Mouse (Mus musculus): ENCODE measurements around the gene Chd8. TPM values are rescaled to one million over a fixed set of nuclear protein-coding genes. Genes with fewer than 3 reads are reported as not detected.
"Not testable (repeated sequence)": the region's sequence is repeated elsewhere in the genome, so short reads cannot be mapped to it uniquely, and the experiment has no call there.

Gene Chd8
- total RNA-seq (2021): 10 to 100 TPM; 50.1 to 51.9 TPM
- long read RNA-seq, experiment 1, partial matches to known transcripts: 1 of 3 reads
- long read RNA-seq, experiment 1, other reads (novel, unspliced or antisense): 0 of 3 reads
- long read RNA-seq, experiment 2: 0 reads

- peak; percentile 97 to 98 for DNase-seq
- intact Hi-C loops (cut with DNase I): loop anchor here (2.0 kb wide), 2 partner anchors 15 to 21 kb away; partner anchors contain the start of genes Rab2b and Tox4
Measured at GRCm38 (mm10) chr14:52257484-52258213, at the start of gene Chd8. Gene Chd8, minus strand, starts transcription at chr14:52257780.

GRCm38 (mm10) chr14:52306100-52306499 is 48.5 kb upstream of the Chd8 start:
- DNase-seq: no peak
- intact Hi-C loops (cut with DNase I): loop anchor here (10.0 kb wide), 1 partner anchor 421 kb away; the partner anchor contains the start of gene Mettl17

- intact Hi-C loops (cut with DNase I): loop anchor here (10.0 kb wide), 1 partner anchor 420 kb away; the partner anchor contains the start of gene Mettl17
- DNase-seq: peak; percentile 85 to 91
Measured at GRCm38 (mm10) chr14:52304644-52305271, 47.2 kb upstream of the Chd8 start, which contains the start of gene Mettl3. Gene Mettl3, minus strand, starts transcription at chr14:52305128.

GRCm38 (mm10) chr14:52303517-52303916 is 45.9 kb upstream of the Chd8 start:
- intact Hi-C loops (cut with DNase I): loop anchor here (10.0 kb wide), 1 partner anchor 419 kb away; the partner anchor contains the start of gene Mettl17
- not testable (repeated sequence) for DNase-seq

- DNase-seq: no peak
- intact Hi-C loops (cut with DNase I): no loop called here
Measured at GRCm38 (mm10) chr14:52295558-52296264, 38.1 kb upstream of the Chd8 start.

- intact Hi-C loops (cut with DNase I): no loop called here
- no peak for DNase-seq
Measured at GRCm38 (mm10) chr14:52284191-52284590, 26.6 kb upstream of the Chd8 start.

GRCm38 (mm10) chr14:52283629-52284028 is 26.0 kb upstream of the Chd8 start:
- DNase-seq: no peak
- intact Hi-C loops (cut with DNase I): no loop called here

- intact Hi-C loops (cut with DNase I): loop anchor here (2.0 to 10.0 kb wide), 2 partner anchors 23 to 165 kb away; partner anchors contain the start of genes Chd8 and Rpgrip1
- DNase-seq: no peak
Measured at GRCm38 (mm10) chr14:52279747-52280120, 22.2 kb upstream of the Chd8 start.

GRCm38 (mm10) chr14:52278932-52279746 is 21.6 kb upstream of the Chd8 start, which contains the start of the genes Tox4 and Rab2b:
Gene Tox4, plus strand, starts transcription at chr14:52279146.
Gene Rab2b, minus strand, starts transcription at chr14:52279545.
- intact Hi-C loops (cut with DNase I): loop anchor here (2.0 to 10.0 kb wide), 2 partner anchors 22 to 164 kb away; partner anchors contain the start of genes Chd8 and Rpgrip1
- DNase-seq: peak; percentile 99

GRCm38 (mm10) chr14:52277210-52277609 is 19.6 kb upstream of the Chd8 start:
- intact Hi-C loops (cut with DNase I): loop anchor here (10.0 kb wide), 1 partner anchor 162 kb away; the partner anchor contains the start of gene Rpgrip1
- no peak for DNase-seq

- no peak for DNase-seq
- intact Hi-C loops (cut with DNase I): loop anchor here (10.0 kb wide), 1 partner anchor 158 kb away; the partner anchor contains the start of gene Rpgrip1
Measured at GRCm38 (mm10) chr14:52272781-52273180, 15.2 kb upstream of the Chd8 start.

GRCm38 (mm10) chr14:52256311-52257175 is 1.0 kb downstream of the Chd8 start:
- intact Hi-C loops (cut with DNase I): loop anchor here (2.0 kb wide), 2 partner anchors 14 to 22 kb away; partner anchors contain the start of genes Rab2b and Tox4
- DNase-seq: no peak

- DNase-seq: no peak
- intact Hi-C loops (cut with DNase I): no loop called here
Measured at GRCm38 (mm10) chr14:52246129-52246528, 11.5 kb downstream of the Chd8 start.

- no peak for DNase-seq
- intact Hi-C loops (cut with DNase I): no loop called here
Measured at GRCm38 (mm10) chr14:52244690-52245042, 12.9 kb downstream of the Chd8 start.

- intact Hi-C loops (cut with DNase I): no loop called here
- peak; percentile 98 to 100 for DNase-seq
Measured at GRCm38 (mm10) chr14:52244041-52244689, 13.4 kb downstream of the Chd8 start.

GRCm38 (mm10) chr14:52236216-52236615 is 21.4 kb downstream of the Chd8 start:
- intact Hi-C loops (cut with DNase I): no loop called here

GRCm38 (mm10) chr14:52235165-52235564 is 22.4 kb downstream of the Chd8 start:
- peak; percentile 41 to 70 for DNase-seq
- intact Hi-C loops (cut with DNase I): no loop called here

More at GRCm38 (mm10) chr14:52236216-52236615, 21.4 kb downstream of the Chd8 start:
- DNase-seq: no peak

- intact Hi-C loops (cut with DNase I): no loop called here
- no peak for DNase-seq
Measured at GRCm38 (mm10) chr14:52232249-52232648, 25.3 kb downstream of the Chd8 start.
